Mouse (Mus musculus): Measurements from ENCODE around the gene Anxa9.

Anxa9 gene

DNA sequence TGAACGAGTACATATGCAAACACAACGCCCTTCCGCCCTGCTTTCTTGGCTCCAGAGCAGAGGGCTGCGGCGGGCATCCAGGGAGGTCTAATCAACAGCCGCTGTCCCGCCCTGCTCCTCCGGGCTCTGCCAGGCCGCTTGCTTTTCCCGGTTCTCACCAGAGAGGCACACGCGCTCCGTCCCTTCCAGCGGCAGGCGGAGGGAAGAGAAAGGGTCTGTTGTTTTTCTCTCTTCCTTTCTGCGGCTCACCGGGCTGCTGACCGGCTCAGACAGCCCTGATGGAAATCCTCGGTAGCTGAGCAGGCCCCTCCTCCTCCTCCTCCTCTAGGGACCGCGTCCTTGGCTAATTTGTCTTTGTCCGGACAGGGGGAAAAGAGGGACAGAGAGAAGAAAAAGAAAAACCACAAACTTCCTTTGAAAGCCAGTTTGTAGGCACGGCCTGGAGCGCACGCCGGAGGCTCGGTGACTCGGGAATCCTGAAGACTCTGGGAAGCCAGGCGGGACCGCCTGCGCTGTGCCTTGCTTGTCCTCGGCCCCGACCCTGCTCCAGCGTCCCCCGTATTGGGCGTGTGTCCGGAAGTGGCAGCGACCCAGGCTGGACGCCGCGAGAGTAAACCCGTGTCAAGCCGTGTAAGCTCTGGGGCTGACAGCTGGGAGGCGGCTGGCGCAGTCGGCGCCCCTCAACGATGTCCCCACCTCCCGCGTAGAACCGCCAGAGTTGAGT is 23.9 kb downstream of the Anxa9 start:
- peak; percentile 78 for DNase-seq

DNA sequence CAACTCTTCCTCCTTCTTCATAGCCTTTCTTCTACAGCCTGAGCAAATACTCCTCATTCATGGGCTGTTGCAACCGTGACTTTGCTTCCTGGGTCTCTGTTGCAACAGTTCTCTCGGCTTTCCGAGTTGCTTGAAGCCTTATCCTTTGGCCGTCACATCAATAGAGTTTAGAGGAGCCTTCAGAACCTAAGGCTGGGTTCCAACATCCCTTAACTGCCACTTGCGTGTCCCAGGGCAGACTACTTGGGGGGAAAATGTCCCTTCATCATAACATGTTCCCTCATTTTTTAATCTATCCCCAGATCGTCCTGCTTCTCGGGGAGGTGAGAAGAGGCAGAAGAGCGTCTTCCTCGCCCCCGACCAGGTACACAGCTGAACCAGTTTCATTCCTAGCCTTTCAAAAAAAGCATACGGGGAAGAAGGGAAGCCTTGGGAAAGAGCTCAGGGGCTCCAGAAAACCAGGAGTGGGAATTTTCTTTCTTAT is 24.6 kb downstream of the Anxa9 start:
- DNase-seq, result no peak

DNA sequence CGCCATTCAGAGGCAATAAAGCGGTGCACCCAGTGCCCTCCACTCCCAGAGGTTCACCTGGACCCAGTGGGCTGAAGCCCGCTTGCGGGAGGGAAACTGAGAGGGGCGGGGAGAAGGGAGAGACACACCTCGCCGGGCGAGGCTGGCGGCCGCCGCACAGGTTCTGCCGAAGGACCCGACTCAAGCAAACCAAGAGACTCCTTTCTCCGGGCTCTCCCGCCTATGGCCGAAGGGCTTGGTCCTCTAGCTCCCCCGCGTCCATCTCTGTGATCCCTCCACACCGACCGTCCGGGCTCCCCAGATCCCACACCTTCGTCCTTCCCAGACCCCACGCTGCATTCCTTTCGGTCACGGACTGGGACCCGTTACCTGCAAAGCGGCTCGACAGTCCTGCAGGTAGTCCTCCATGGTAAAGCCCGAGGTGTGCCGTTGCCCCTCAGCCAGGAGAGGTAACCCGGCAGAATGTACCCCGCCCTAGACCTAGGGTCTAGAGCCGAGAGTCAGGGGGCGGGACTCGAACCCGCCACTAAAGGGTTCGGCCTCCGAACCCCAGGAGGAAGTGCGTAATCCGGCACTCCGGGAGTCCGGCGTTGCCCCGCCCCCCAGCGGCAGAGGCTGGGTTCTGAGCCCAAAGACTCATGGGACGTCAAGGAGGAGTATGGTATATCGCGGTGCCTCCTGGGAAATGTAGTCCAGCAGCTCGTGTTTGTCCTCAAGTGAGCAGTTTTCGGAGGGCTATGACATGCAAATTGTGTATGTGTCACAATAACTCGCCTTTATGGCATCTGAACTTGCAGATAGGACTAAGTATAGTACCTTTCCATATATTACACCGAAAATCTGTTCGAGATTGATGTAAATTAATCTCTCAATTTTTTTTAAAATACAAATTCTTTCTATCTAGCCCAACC is 25.5 kb downstream of the Anxa9 start, which contains the start of the genes Mindy1 and Prune1:
Gene Mindy1 (plus strand): TSS at position 130 of the 911 bp plus-strand sequence.
Gene Prune1 (minus strand): TSS at position 861 of the 911 bp plus-strand sequence.
- peak; percentile 98 for DNase-seq

DNA sequence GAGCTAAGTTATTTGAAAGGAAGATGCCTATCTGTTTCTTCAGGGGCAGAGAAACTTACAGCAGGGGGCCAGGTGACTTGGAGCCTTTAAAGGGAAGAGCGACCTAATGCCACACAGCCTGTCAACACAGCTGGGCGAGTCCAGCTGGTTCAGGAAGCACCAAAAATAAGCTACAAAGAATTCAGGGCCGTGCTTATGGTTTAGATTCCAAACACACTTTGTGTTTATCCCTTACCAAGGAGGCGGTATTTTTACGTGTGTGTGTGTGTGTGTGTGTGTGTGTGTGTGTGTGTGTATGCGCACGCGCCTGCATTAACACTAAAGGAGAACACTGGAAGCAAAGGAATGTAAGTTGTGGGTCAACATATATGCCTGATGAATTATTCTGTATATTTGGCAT is 26.2 kb downstream of the Anxa9 start:
- no peak for DNase-seq

DNA sequence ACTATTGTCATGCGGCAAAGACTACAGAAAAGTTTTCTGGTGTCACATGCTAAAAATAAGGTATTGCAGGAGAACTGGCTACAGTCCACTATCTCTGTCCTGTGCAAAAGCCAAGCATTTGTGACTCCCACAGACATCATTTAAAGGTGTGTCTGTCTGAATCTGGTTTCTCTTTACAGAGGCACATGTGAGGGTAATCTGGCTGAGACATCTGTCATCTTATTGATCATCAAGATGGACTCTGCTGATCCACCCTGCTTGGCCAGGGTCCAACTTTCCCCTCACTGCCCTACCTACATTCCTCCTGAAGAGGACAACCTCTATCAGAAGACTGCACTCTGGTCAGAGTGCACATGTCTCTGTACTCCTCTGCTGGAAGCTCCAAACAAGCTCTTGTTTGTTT is 29.8 kb downstream of the Anxa9 start:
- no peak for DNase-seq

DNA sequence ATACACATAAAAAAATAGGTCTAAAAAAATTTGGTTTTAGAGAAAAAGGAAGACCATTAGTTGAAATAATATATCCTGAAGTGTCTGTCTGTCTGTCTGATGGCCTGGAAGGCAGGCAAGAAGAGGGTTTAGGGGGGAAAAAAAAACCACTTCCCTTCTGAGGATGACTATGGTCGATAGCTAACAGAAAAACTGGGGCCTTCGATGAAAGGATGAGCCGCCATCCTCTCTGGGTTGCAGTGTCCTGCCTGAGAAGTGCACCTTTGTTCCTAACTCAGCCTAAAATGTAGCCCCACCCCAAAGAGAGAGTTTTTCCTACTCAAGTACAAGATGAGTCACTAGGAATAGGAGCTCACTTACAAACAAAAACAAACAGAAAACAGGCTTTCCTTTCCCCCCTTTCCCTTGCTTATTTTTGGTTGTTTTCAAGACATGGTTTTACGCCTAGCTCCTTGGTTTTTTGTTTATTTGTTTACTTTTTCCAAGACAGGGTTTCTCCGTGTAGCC is 30.5 kb downstream of the Anxa9 start:
- no peak for DNase-seq

DNA sequence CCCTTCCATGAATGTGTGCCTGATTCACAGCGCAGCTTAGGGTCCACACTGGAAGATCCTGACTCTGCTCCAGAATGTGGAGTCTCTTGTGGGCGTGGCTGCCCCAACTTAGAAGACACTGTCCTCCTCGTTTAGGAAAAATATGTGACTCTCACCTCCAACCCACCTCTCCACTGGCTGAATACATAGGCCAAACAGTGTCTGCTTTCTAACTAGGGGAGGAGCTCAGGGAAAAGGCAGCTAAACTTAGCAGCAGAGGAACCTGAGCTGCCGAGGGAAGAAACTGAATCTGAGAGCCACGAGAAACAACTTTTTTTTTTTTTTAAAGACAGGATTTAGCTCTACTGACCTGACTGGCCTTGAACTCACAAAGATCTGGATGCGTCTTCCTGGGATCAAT is 31.8 kb downstream of the Anxa9 start:
- DNase-seq, result no peak

DNA sequence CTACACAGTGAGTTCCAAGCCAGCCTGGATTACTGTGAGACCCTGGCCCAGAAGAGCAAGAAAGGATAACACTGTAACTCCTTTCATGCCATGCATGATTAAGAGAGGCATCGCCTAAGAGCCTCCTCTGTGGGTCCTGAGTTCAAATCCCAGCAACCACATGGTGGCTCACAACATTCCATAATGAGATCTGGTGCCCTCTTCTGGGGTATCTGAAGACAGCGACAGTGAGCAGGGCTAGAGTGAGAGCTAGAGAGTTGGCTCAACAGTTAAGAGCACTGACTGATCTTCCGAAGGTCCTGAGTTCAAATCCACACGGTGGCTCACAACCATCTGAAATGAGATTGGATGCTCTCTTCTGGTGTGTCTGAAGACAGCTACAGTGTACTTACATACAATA is 32.5 kb downstream of the Anxa9 start:
- no peak for DNase-seq

DNA sequence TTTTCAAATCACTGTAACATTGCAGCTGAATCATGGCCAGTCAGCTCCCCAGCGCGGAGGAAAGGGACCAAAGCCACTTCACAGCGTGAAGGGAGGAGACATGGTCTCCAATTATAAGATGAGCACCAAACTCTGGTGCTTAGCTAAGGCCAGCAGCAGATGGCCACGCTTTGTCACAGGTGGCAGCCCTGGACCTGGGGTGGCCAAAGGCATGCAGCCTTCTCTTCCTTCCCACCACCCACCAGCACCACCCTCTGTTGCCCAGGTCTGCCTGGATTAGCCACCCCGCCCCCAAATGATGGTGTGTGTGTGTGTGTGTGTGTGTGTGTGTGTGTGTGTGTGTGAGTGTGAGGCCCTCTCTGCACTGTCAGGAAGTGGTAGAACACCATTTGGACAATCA is 33.5 kb downstream of the Anxa9 start:
- peak; percentile 92 for DNase-seq

DNA sequence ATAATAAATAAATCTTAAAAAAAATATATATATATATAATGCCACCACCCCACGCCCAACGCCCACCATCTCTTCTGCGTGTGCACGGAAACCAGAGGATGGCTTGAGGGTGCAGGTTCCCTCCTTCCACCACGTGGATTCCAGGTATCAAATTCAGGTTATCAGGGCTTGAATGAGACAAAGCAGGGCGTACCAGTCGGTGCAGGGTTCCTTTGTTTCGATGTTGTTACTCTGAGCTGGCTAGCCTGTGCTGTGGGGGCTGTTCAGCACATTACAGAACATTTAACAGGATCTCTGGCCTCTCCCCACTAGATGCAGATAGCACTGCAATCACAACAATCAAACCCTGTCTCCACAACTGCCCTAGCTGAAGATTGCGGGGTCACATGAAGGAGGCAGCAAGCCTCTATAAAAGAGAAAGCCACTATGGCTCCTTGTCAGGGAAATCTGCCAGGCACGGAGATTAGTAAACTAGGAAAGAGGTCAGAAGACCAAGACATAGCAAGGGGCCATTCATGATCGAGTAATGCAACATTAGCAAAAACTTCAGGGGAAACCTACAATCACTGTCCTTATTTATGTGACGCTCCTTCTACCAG is 36.1 kb downstream of the Anxa9 start:
- no peak for DNase-seq

DNA sequence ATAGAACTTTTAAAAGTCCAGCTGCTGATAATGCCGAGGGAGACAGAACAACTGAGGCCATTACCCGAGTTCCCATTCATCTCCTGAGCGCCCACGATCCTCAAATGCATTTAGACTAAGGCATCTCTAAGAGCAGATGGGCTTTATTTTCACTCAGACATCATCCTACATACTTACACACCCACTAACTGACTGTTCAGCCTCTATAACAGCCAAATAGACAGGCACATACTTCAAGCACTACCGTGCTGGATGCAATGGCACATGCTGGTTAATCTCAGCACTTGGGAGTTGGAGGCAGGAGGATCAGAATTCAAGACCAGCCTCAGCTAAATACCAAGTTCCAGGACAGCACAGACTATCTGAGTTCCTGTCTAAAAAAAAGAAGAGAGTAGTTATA is 37.2 kb downstream of the Anxa9 start:
- DNase-seq, result no peak

DNA sequence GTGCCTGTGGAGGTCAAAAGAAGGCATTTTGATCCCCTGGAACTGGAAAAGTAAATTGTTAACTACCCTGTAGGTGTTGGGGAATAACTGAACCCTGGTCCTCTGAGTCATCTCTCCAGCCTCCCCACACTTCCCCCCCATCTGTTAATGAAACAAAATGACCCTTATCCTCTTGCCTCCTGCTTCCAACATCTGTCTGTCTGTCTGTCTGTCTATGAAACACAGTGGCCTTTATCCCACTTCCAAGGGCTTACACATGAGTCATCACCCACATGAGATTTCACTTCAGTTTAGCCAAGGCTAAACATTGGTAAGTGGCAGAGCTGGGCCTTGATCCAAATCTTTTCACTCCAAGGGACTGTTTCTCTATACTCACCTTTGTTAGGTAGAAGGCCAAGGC is 39.1 kb downstream of the Anxa9 start:
- DNase-seq, result no peak

DNA sequence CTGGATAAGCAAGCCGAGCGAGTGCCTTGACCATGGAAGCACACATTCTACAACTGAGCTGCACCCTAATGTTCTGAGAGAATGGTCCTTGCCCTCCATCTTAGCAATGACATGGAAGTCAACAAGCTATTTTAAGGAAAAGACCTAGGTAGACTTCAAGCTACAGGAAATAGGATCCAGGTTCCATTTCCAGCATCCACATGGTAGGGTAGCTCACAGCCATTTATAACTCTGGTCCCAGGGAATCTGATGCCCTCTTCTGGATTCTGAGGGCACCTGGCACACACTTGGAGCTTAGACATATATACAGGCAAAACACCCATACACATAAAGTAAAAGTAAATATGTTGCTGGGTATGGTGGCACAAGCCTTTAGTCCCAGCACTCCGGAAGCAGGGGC is 40.9 kb downstream of the Anxa9 start:
- DNase-seq, result no peak

DNA sequence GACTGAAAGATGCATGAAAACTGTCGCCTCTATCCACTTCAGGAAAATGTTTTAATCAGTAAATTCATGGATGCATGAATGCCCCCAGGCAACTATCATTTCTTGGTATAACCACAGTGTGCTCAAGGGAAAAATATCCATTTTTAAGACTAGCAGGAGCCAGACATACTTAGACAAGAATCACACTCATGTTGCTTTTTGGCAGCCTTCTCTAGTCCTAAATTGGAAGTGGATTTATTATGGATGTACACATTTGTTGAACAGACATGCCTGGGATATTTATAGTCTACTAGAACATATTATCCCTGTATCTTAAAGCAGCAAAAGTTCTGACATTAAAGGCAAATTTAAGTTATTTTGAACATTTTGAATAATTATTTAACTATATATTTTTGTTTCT is 42.3 kb downstream of the Anxa9 start:
- DNase-seq, result no peak

DNA sequence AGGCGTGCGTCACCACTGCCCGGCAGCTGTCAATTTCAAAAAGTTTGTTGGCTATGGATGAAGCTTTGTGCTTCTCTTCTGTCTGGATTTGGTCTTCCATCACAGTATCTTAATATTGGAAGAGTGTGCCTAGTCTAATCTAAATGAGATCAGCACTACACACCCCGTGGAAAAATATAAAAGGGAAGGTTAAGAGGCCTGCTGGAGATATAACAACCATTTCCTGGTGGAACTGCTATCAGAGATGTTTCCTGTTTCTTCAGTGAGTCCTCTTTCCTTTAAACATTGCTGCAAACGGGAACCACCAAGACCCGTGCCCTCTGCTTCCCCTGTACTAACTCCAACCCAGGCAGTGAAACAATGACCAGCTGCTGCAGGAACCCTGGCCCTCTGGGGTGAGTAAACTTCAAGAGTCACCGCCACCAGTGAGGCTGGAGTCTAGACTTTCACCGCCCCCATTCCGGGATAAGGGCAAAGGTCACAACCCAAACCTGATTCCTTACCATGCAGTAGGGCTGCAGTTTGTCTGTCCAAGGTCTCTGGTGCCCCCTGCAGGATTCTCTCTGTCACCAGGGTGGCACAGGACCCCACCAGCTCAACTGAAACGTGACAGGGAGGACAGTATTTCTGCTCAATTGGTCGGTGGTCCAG is 43.8 kb downstream of the Anxa9 start:
- DNase-seq, result no peak

DNA sequence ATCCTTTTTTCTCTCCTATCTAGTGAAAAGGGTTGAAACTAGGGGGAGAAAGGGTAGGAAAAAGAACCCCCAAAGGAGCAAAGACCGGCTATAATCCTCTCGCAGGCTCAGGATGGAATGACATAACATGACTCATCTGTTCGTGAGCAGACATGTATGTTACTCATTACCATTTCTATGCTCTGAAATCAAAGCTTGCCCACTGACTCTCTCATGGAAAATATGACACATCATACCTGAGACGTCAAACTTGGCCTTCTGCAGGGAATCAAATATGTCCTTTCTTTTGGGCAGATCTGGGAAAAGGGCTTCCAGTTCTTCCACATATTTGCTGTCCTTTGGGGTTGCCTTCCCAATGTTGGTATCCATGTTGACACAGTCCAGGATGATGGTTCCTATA is 45.0 kb downstream of the Anxa9 start:
- DNase-seq, result no peak

DNA sequence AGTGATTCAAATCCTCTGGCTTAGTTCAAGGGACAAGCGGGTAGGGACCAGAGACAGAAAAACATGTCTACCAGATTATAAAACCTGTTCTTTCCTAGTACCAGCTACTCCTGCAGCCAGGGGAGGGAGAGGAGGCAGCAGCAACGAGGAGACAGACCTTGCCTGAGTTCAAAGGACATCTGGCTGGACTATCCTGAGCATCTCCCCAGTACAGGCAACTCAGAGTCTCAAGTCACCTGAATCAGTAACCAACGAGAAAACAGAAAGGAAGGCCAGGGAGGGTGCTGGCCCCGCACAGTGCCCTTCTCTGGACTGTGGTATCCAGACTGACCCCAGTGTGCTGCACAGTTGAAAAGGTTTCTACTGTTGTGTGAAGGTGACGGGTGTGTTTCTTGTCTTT is 50.0 kb downstream of the Anxa9 start:
- DNase-seq, result no peak

DNA sequence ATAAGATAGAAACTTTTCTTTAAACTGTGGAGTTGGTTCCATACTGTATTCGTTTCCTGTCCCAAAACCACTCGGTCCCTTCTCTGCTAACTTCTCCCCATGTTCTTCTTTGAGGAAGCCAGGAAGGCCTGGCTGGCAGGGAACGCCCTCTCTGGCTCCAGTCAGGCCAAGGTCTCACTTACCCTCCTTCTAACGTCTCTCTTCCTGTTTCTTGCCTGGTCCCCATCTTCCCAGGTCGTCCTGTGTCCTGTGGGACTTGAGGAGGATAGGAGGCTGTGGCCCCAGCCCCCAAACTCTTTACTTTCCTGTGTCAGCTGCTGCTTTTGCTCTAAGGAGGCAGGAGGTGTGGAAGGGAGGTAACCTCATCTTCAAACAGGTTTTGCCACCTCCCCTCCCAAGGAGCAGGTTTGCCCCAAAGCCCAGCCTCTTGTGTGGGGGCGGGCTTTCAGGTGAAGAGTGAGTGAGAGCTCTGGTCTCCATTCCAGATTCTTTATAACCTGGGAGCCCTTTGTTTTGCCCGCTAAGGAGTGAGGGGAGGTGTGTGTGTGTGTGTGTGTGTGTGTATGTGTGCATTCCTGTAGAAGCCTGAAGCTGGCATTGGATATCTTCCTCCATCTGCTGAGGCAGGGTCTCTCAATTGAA is 56.1 kb downstream of the Anxa9 start, which contains the start of gene Bnipl:
Gene Bnipl (minus strand): TSS at position 411 of the 642 bp plus-strand sequence.
- DNase-seq, result no peak

DNA sequence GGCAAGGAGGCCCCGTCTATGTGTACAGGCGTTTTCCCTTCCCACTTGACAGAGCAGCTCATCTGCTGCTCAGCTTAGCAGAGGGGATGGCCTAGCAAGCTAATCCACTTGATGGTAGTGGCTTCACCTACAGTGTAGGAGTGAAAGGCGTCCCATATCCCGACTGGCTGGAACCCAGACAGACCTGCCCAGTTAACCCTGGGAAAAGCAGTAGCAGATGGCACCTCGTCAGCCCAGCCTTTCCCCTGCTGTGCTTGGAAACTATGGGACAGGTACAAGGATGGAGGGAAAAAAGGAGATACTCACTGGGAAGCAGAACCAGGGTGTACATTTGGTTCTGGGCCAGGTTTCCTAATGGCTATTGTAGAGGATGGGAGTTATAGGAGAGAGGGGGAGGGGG is 56.6 kb downstream of the Anxa9 start:
- peak; percentile 84 for DNase-seq

DNA sequence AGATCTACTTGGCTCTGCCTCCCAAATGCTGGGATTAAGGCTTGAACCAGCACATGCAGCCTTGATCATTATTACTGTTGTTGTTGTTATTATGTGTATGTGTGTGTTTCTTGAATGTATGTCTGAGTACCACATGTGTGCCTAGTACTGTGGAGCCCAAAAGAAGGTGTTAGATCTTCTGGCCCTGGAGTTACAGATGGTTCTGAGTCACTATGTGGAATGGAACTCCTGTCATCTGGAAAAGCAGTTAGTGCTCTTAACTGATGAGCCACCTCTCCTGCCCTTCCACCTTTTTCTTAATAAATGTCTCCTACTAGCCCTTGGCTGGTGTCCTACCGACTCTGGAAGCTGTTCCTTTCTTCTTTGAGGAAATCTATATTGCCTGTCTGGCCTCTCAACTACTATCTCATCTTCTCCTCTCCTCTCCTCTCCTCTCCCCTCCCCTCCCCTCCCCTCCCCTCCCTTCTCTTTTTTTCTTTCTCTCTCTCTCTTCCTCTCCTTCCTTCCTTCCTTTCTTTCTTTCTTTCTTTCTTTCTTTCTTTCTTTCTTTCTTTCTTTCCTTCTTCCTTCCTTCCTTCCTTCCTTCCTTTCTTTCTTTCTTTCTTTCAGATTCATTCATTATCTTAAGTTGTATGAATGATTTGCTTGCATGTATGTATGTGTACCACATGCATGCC is 59.2 kb downstream of the Anxa9 start:
- no peak for DNase-seq

DNA sequence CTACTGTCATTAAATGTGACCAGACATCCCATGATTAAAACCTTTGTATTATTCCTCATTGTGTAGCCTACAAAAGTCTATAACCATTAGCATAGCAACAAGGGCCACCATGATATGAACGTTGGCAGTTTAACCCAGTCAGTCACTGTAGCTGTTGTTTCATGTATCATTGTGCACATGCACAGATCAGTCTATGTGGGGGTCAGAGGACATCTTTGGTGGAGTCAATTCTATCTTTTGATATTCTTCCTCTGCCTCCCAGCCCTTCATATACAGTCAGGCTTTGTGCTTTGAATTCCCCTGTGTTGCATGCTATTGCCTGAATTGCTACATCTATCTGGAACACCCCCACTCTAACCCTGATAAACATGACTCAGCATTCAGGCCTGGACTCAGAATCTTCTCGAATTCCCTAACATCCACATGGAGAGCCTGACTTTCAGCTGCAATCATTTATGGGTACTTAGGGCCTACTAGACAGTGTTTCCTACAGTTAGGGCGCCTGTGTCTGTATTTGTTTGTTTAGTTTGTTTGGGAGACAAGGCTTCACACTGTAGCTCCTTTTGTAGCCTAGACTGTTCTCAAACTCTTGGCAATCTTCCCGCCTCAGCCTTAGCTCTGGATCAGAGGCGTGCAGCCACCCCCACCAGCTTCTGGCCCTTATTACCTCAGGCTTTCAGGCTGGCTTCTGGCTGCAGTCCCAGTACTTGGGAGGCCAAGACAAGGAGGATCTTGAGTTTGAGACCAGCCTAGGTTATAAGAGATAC is 60.3 kb downstream of the Anxa9 start:
- DNase-seq, result peak; percentile 41
